Mouse (Mus musculus): ENCODE measurements around the gene 3110040M04Rik. TPM values are rescaled to one million over a fixed set of nuclear protein-coding genes. Genes with fewer than 3 reads are reported as not detected.
"Not testable (repeated sequence)": the region's sequence is repeated elsewhere in the genome, so short reads cannot be mapped to it uniquely, and the experiment has no call there.

3110040M04Rik gene
- polyA plus RNA-seq, 1 experiment, result not detected

GRCm38 (mm10) chr1:151209824-151210355 is 6.0 kb downstream of the 3110040M04Rik start, which contains the start of gene Gm47996:
Gene Gm47996, plus strand, starts transcription at chr1:151210131.
- H3K4me3 ChIP-seq (ENCODE audit: low read depth, low read length); H3K4me1 ChIP-seq (ENCODE audit: control insufficient read depth, insufficient read depth, low read length); H3K9ac ChIP-seq (ENCODE audit: low read depth, poor library complexity, severe bottlenecking); H3K36me3 ChIP-seq (ENCODE audit: control insufficient read depth, insufficient read depth, low read length, poor library complexity, severe bottlenecking); H3K9me3 ChIP-seq (replicated peaks; ENCODE audit: control insufficient read depth, insufficient read depth, low read length, poor library complexity, severe bottlenecking); H3K27ac ChIP-seq (ENCODE audit: insufficient read depth, low read length); H3K27me3 ChIP-seq (ENCODE audit: control insufficient read depth, insufficient read depth, low read length, poor library complexity, severe bottlenecking): not testable (repeated sequence)

DNA sequence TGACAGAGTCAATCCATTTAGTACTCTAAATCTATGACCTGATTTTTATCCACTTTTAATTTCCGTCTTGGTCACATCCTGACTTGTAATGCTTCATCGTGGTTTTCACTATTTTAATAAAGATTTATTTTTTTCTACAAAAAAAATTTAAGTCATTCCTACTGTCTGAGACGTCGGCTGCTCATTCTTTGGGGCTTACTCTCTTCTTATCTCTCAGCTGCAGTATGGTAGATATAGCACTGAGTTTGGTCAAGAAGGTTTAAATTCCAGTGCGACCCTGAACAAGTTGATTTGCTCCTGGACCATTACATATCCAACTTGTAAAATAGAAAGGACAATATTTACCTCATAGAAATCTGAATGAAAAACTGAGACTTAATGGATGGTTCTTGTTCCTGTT is 7.7 kb downstream of the 3110040M04Rik start:
- H3K9ac ChIP-seq (ENCODE audit: low read depth, poor library complexity, severe bottlenecking); H3K36me3 ChIP-seq (ENCODE audit: control insufficient read depth, insufficient read depth, low read length, poor library complexity, severe bottlenecking); H3K4me3 ChIP-seq (ENCODE audit: low read depth, low read length); H3K4me1 ChIP-seq (ENCODE audit: control insufficient read depth, insufficient read depth, low read length); H3K9me3 ChIP-seq (replicated peaks; ENCODE audit: control insufficient read depth, insufficient read depth, low read length, poor library complexity, severe bottlenecking); H3K27me3 ChIP-seq (ENCODE audit: control insufficient read depth, insufficient read depth, low read length, poor library complexity, severe bottlenecking); H3K27ac ChIP-seq (ENCODE audit: insufficient read depth, low read length): not testable (repeated sequence)

DNA sequence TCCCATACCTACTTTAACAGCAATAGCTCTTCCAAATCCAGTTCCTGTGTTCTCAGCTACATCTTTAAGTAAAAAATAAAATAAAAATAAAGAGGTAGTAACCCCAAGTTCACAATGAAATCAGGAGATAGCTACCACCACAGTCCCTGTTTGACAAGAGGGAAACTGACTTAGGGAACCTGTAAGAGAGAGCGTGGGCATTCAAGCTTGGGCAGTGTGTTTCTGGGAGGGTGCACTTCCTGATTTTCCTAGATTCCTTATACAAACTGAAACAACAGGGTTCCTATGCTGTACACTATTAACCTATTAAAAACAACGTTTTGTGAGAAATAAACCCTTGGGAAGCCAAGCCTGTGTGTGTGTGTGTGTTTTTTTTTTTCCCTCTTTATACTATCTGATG is 10.9 kb downstream of the 3110040M04Rik start:
- Histone ChIP-seq H3K9me3 (replicated peaks; ENCODE audit: control insufficient read depth, insufficient read depth, low read length, poor library complexity, severe bottlenecking) (no peaks in the 10 kb centered on the region), H3K4me3 (ENCODE audit: low read depth, low read length) (no peak overlapping the region), H3K36me3 (ENCODE audit: control insufficient read depth, insufficient read depth, low read length, poor library complexity, severe bottlenecking) (no peaks in the 10 kb centered on the region), H3K27ac (ENCODE audit: insufficient read depth, low read length) (no peak overlapping the region), H3K9ac (ENCODE audit: low read depth, poor library complexity, severe bottlenecking) (no peak overlapping the region), H3K4me1 (ENCODE audit: control insufficient read depth, insufficient read depth, low read length) (no peaks in the 10 kb centered on the region), H3K27me3 (ENCODE audit: control insufficient read depth, insufficient read depth, low read length, poor library complexity, severe bottlenecking) (no peaks in the 10 kb centered on the region; the same call in 1 of the 2 replicates)
- TF ChIP-seq POLR2A (IDR thresholded peaks at IDR 0.05; ENCODE audit: insufficient read depth, low read length), result no peak
- TF ChIP-seq EP300 (IDR thresholded peaks at IDR 0.05; ENCODE audit: insufficient read depth, low read depth, low read length), result no peak
- no peak for TF ChIP-seq CTCF (IDR thresholded peaks at IDR 0.05; ENCODE audit: low read depth, low read length)

GRCm38 (mm10) chr1:151215985-151216384 is 12.1 kb downstream of the 3110040M04Rik start:
- TF ChIP-seq POLR2A (IDR thresholded peaks at IDR 0.05; ENCODE audit: insufficient read depth, low read length) (no peak), CTCF (IDR thresholded peaks at IDR 0.05; ENCODE audit: low read depth, low read length) (no peak), EP300 (IDR thresholded peaks at IDR 0.05; ENCODE audit: insufficient read depth, low read depth, low read length) (no peak)

DNA sequence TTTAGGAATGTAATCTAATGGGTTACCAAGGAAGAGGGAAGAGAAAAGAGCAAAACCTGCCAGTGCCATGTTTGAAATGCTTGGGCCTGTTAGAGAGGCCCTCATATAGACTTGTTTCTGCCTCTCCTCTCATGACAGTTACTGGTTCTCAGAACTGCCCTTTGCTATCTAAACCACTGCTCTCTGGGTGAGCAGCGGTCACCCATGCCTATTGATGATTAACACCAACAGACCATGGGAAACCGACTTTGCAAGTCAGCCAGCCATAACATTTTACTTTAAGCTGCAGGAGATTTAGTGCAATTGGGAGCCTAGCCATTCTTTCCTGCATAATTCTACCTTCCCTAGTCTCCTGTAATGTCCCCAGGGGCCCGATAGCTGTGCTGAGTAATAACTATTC is 12.5 kb downstream of the 3110040M04Rik start:
- Histone ChIP-seq H3K4me1 (ENCODE audit: control insufficient read depth, insufficient read depth, low read length) (no peaks in the 10 kb centered on the region), H3K36me3 (ENCODE audit: control insufficient read depth, insufficient read depth, low read length, poor library complexity, severe bottlenecking) (no peaks in the 10 kb centered on the region), H3K27ac (ENCODE audit: insufficient read depth, low read length) (no peak overlapping the region), H3K27me3 (ENCODE audit: control insufficient read depth, insufficient read depth, low read length, poor library complexity, severe bottlenecking) (no peaks in the 10 kb centered on the region; the same call in 1 of the 2 replicates), H3K4me3 (ENCODE audit: low read depth, low read length) (no peak overlapping the region), H3K9ac (ENCODE audit: low read depth, poor library complexity, severe bottlenecking) (no peak overlapping the region), H3K9me3 (replicated peaks; ENCODE audit: control insufficient read depth, insufficient read depth, low read length, poor library complexity, severe bottlenecking) (no peaks in the 10 kb centered on the region)
- no peak for TF ChIP-seq POLR2A (IDR thresholded peaks at IDR 0.05; ENCODE audit: insufficient read depth, low read length)
- no peak for TF ChIP-seq EP300 (IDR thresholded peaks at IDR 0.05; ENCODE audit: insufficient read depth, low read depth, low read length)
- no peak for TF ChIP-seq CTCF (IDR thresholded peaks at IDR 0.05; ENCODE audit: low read depth, low read length)

More at GRCm38 (mm10) chr1:151215985-151216384, 12.1 kb downstream of the 3110040M04Rik start:
- Histone ChIP-seq H3K36me3 (ENCODE audit: control insufficient read depth, insufficient read depth, low read length, poor library complexity, severe bottlenecking) (no peaks in the 10 kb centered on the region), H3K27me3 (ENCODE audit: control insufficient read depth, insufficient read depth, low read length, poor library complexity, severe bottlenecking) (no peaks in the 10 kb centered on the region; the same call in 1 of the 2 replicates), H3K9me3 (replicated peaks; ENCODE audit: control insufficient read depth, insufficient read depth, low read length, poor library complexity, severe bottlenecking) (no peaks in the 10 kb centered on the region), H3K4me1 (ENCODE audit: control insufficient read depth, insufficient read depth, low read length) (no peaks in the 10 kb centered on the region), H3K4me3 (ENCODE audit: low read depth, low read length) (no peak overlapping the region), H3K27ac (ENCODE audit: insufficient read depth, low read length) (no peak overlapping the region), H3K9ac (ENCODE audit: low read depth, poor library complexity, severe bottlenecking) (no peak overlapping the region)

GRCm38 (mm10) chr1:151219045-151219444 is 15.1 kb downstream of the 3110040M04Rik start:
- TF ChIP-seq CTCF (IDR thresholded peaks at IDR 0.05; ENCODE audit: low read depth, low read length), result no peak
- no peak for TF ChIP-seq POLR2A (IDR thresholded peaks at IDR 0.05; ENCODE audit: insufficient read depth, low read length)
- no peak for TF ChIP-seq EP300 (IDR thresholded peaks at IDR 0.05; ENCODE audit: insufficient read depth, low read depth, low read length)
- H3K36me3 ChIP-seq (ENCODE audit: control insufficient read depth, insufficient read depth, low read length, poor library complexity, severe bottlenecking), result no peaks in the 10 kb centered on the region
- H3K27me3 ChIP-seq (ENCODE audit: control insufficient read depth, insufficient read depth, low read length, poor library complexity, severe bottlenecking), result no peaks in the 10 kb centered on the region
- H3K9me3 ChIP-seq (replicated peaks; ENCODE audit: control insufficient read depth, insufficient read depth, low read length, poor library complexity, severe bottlenecking), result no peaks in the 10 kb centered on the region
- H3K27ac ChIP-seq (ENCODE audit: insufficient read depth, low read length), result no peak overlapping the region
- no peak overlapping the region for H3K9ac ChIP-seq (ENCODE audit: low read depth, poor library complexity, severe bottlenecking)
- H3K4me3 ChIP-seq (ENCODE audit: low read depth, low read length), result no peak overlapping the region
- no peaks in the 10 kb centered on the region for H3K4me1 ChIP-seq (ENCODE audit: control insufficient read depth, insufficient read depth, low read length)
